In the genomic region with DNA sequence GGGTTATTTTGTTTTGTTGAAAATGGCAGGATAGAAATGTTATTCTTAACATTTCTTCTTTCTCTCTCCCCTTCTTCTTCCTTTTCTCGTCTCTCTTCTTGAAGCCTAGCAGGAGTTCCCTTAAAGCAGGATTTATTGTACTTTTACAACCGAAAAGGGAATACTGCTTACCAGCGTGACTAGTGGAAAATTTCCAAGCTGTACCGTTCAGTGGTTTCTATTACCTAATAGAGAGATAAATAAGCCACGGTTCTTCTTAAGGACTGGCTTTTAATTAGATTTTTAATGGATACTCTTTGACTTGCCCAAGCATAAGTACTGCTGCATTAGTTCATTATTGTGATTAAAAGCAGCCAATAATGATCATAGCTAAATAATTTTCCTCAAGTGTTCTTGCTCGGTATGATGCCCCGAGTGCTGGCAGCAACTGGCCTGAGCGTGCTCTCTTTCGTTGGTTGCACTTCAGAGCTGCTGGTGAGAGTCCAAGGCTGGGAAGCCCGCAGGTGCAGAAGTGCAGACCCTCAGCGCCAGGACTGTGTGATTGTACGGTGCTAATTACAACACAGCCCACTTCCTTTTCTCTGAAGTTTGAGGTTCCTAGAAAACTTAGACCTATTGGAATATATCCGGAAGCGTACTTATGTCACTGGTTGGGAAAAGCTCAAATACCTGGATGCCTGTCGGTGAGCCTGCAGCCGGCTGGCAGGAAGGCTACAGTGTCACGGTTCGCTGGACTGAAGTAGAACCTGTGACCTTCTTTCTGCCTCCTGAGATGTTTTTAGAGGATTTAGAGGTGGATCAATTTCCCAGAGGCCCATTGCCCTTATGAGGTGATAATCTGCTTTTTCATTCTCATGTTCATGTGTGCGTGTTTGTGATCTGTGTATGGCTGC, we compare ENCODE assay signal across 10 mouse cellular contexts.
DNase-seq lines count a peak whose midpoint lies in the region; ATAC-seq and TF ChIP-seq lines count a peak whose summit lies in the region.
"Had no signal": no experiment of that assay in that cellular context is flagged by ENCODE, and none has a peak within 500 bp of the region (broad histone marks: within the 10 kb centered on the region; RNA-seq: fewer than 3 reads in every experiment).

No protein-coding gene starts in this region.

- H3K4me3 ChIP-seq in hindbrain, embryonic 14.5 days (replicated peaks; ENCODE audit: low read length), result no peak overlapping the region
- no peak overlapping the region for H3K4me3 ChIP-seq in hindbrain, embryonic 11.5 days (ENCODE audit: low read depth, low read length)

- H3K27me3 ChIP-seq in hindbrain, embryonic 14.5 days (ENCODE audit: control insufficient read depth, insufficient read depth, low read length), result no peaks in the 10 kb centered on the region
- H3K27me3 ChIP-seq in hindbrain, embryonic 11.5 days (ENCODE audit: control insufficient read depth, insufficient read depth, low read length), result no peaks in the 10 kb centered on the region

- TF ChIP-seq POLR2A in brain, embryonic 14.5 days (IDR thresholded peaks at IDR 0.05; ENCODE audit: borderline replicate concordance, extremely low read depth, insufficient read depth, insufficient read length, poor library complexity, severe bottlenecking), result no peak

- H3K36me3 ChIP-seq in hindbrain, embryonic 14.5 days (replicated peaks; ENCODE audit: control insufficient read depth, insufficient read depth), result no peaks in the 10 kb centered on the region
- H3K36me3 ChIP-seq in hindbrain, embryonic 11.5 days (ENCODE audit: control insufficient read depth, insufficient read depth, low read length), result no peaks in the 10 kb centered on the region

- H3K9ac ChIP-seq in hindbrain, embryonic 14.5 days, result no peak overlapping the region
- H3K9ac ChIP-seq in hindbrain, embryonic 11.5 days (ENCODE audit: low read depth, low read length), result no peak overlapping the region
- H3K9ac ChIP-seq: liver, postnatal 0 days had no signal

- no peak overlapping the region for H3K27ac ChIP-seq in hindbrain, embryonic 14.5 days
- H3K27ac ChIP-seq in hindbrain, embryonic 11.5 days (ENCODE audit: low read depth, low read length), result no peak overlapping the region
- H3K27ac ChIP-seq: macrophage had no signal

- H3K4me2 ChIP-seq in hindbrain, embryonic 14.5 days (replicated peaks), result no peak overlapping the region
- H3K4me2 ChIP-seq in hindbrain, embryonic 11.5 days (replicated peaks; ENCODE audit: low read depth, low read length), result no peak overlapping the region

- peaks cover 7% of the 10 kb centered on the region; the same call in 1 of the 2 replicates for H3K4me1 ChIP-seq in hindbrain, embryonic 14.5 days (replicated peaks; ENCODE audit: control insufficient read depth, insufficient read depth, low read length)
- no peaks in the 10 kb centered on the region for H3K4me1 ChIP-seq in hindbrain, embryonic 11.5 days (replicated peaks; ENCODE audit: control insufficient read depth, insufficient read depth, low read length)

- intact Hi-C loops in left cerebral cortex, postnatal 25 days (cut with DNase I), result no loop called here

- TF ChIP-seq CTCF in brain, embryonic 14.5 days (IDR thresholded peaks at IDR 0.05; ENCODE audit: borderline replicate concordance, extremely low read depth, insufficient read depth, insufficient read length), result no peak

- no peaks in the 10 kb centered on the region for H3K9me3 ChIP-seq in hindbrain, embryonic 14.5 days (ENCODE audit: control insufficient read depth, low read length)
- H3K9me3 ChIP-seq in hindbrain, embryonic 11.5 days (ENCODE audit: control insufficient read depth, low read length), result no peaks in the 10 kb centered on the region

- 75% methylated on average over 19 of the region's 19 CpGs for WGBS in hindbrain, embryonic 14.5 days
- WGBS in hindbrain, embryonic 11.5 days, result 84% methylated on average over 19 of the region's 19 CpGs

- no peak for DNase-seq in hindbrain, embryonic 14.5 days (ENCODE audit: low spot score)
- no peak for DNase-seq in hindbrain, embryonic 11.5 days (ENCODE audit: low spot score)
- peak; percentile 57 for DNase-seq in brain, embryonic 14.5 days (ENCODE audit: low read depth)
- peak; percentile 47 for DNase-seq in kidney, adult 11 months
- DNase-seq in kidney, postnatal 25 days, result peak; percentile 50 to 69
- DNase-seq in thymus, postnatal 25 days, result no peak
- DNase-seq in left cerebral cortex, postnatal 25 days (ENCODE audit: low spot score in 2 of 2), result no peak
- DNase-seq: liver, postnatal 0 days had no signal

- ATAC-seq in hindbrain, embryonic 14.5 days (ENCODE audit: low FRiP score), result peak; percentile 48; the same call in 1 of the 2 replicates
- ATAC-seq in hindbrain, embryonic 11.5 days (ENCODE audit: low FRiP score), result no peak
- ATAC-seq: intestine, postnatal 0 days; liver, postnatal 0 days had no signal

Comparison
In these comparisons a context has a peak if more than half of its experiments do, and no peak if none do; other contexts are left out.
1. DNase-seq: peak in brain, embryonic 14.5 days (single experiment), kidney, adult 11 months (single experiment) and kidney, postnatal 25 days (2 of 2); none in hindbrain, embryonic 14.5 days (single experiment), hindbrain, embryonic 11.5 days (single experiment), thymus, postnatal 25 days (single experiment) and left cerebral cortex, postnatal 25 days (0 of 2).